Mouse (Mus musculus) heart, embryonic 13.5 days (tissue): ENCODE measurements around the gene Krtap6-2. TPM values are rescaled to one million over a fixed set of nuclear protein-coding genes. Genes with fewer than 3 reads are reported as not detected.

Experiments used
- ATAC-seq: fragments of 200-750 bp; cut with Nextera tagmentation; 2 replicates; pipeline ENCODE4 v1.8.0; 2017; ENCODE audit warnings: moderate TSS enrichment; ENCODE audit not compliant: insufficient number of reproducible peaks, low FRiP score, low TSS enrichment; ENCODE audit errors: extremely low read depth
- H3K27ac ChIP-seq: fragments of 300-500 bp; sonication (generic); replicated peaks from 2 replicates; pipeline ENCODE4 v1.5.1; 2015; ENCODE audit warnings: moderate library complexity, mild to moderate bottlenecking, inconsistent platforms
- H3K27me3 ChIP-seq: fragments of 300-500 bp; sonication (generic); replicated peaks from 2 replicates; pipeline ENCODE4 v1.6.1; 2015; ENCODE audit warnings: mild to moderate bottlenecking, inconsistent platforms
- H3K36me3 ChIP-seq: fragments of 300-500 bp; sonication (generic); 2 replicates; pipeline ENCODE4 v1.6.1; 2015; ENCODE audit warnings: mild to moderate bottlenecking, inconsistent platforms
- H3K4me1 ChIP-seq: fragments of 300-500 bp; sonication (generic); 2 replicates; pipeline ENCODE4 v1.6.1; 2015; ENCODE audit warnings: inconsistent platforms
- H3K4me2 ChIP-seq: fragments of 300-500 bp; sonication (generic); 2 replicates; pipeline ENCODE4 v1.6.1; 2015; ENCODE audit warnings: inconsistent platforms, mild to moderate bottlenecking, moderate library complexity
- H3K4me3 ChIP-seq: fragments of 300-500 bp; sonication (generic); 2 replicates; pipeline ENCODE4 v1.5.1; 2015; ENCODE audit warnings: moderate library complexity, mild to moderate bottlenecking, inconsistent platforms
- H3K9ac ChIP-seq: fragments of 300-500 bp; sonication (generic); 2 replicates; pipeline ENCODE4 v1.6.1; 2015; ENCODE audit warnings: inconsistent platforms, mild to moderate bottlenecking, moderate library complexity
- H3K9me3 ChIP-seq: fragments of 300-500 bp; sonication (generic); 2 replicates; pipeline ENCODE4 v1.6.1; 2016; ENCODE audit warnings: inconsistent platforms
- WGBS: fragments of 180-500 bp; shearing (Covaris S2); methylation state at CpG from one replicate; pipeline ENCODE4 v1.1.7; 2015; ENCODE audit warnings: mixed read lengths; 5-methylcytosine and 5-hydroxymethylcytosine counted together
- polyA plus RNA-seq: library from polyadenylated mRNA; unstranded; fragments of >200 nt; fragmentation: Nextera tagmentation; extraction: Ambion mirVana; gene quantifications from 2 replicates; pipeline ENCODE4 v1.2.1, GENCODE M21; 2015

Krtap6-2 gene
- not detected in 2 replicates for polyA plus RNA-seq

GRCm38 (mm10) chr16:89420011-89420410, at the start of gene Krtap6-2:
Gene Krtap6-2 (minus strand): TSS chr16:89420111.
- no peak within 1 kb of the TSS for H3K4me3 ChIP-seq
- no peaks in the 10 kb centered on the region for H3K36me3 ChIP-seq
- no peaks in the 10 kb centered on the region for H3K27me3 ChIP-seq
- ATAC-seq, result no peak
- H3K9ac ChIP-seq, result no peak within 1 kb of the TSS
- peaks cover 4% of the 10 kb centered on the region; the same call in 1 of the 2 replicates for H3K4me1 ChIP-seq
- 87% methylated on average over 3 of the region's 3 CpGs for WGBS
- H3K9me3 ChIP-seq, result no peaks in the 10 kb centered on the region
- H3K4me2 ChIP-seq, result no peak within 1 kb of the TSS
- no peak within 1 kb of the TSS for H3K27ac ChIP-seq

- ATAC-seq, result no peak
- no peaks in the 10 kb centered on the region for H3K9me3 ChIP-seq
Measured at GRCm38 (mm10) chr16:89461189-89461588, 41.3 kb upstream of the Krtap6-2 start.

GRCm38 (mm10) chr16:89429586-89429985, 9.7 kb upstream of the Krtap6-2 start:
- H3K27ac ChIP-seq, result no peak overlapping the region
- 60% methylated on average over 2 of the region's 2 CpGs for WGBS
- no peak overlapping the region for H3K4me3 ChIP-seq
- H3K9me3 ChIP-seq, result peaks cover 6% of the 10 kb centered on the region; the same call in 1 of the 2 replicates
- no peaks in the 10 kb centered on the region for H3K36me3 ChIP-seq
- no peaks in the 10 kb centered on the region for H3K27me3 ChIP-seq
- ATAC-seq, result no peak
- no peak overlapping the region for H3K4me2 ChIP-seq
- no peak overlapping the region for H3K9ac ChIP-seq
- H3K4me1 ChIP-seq, result peaks cover 8% of the 10 kb centered on the region; the same call in 1 of the 2 replicates

More at GRCm38 (mm10) chr16:89461189-89461588, 41.3 kb upstream of the Krtap6-2 start:
- WGBS, result 52% methylated on average over 5 of the region's 5 CpGs
- Histone ChIP-seq H3K4me3 (no peak overlapping the region), H3K27me3 (no peaks in the 10 kb centered on the region), H3K36me3 (no peaks in the 10 kb centered on the region), H3K4me1 (no peaks in the 10 kb centered on the region), H3K9ac (no peak overlapping the region), H3K27ac (no peak overlapping the region), H3K4me2 (no peak overlapping the region)

DNA sequence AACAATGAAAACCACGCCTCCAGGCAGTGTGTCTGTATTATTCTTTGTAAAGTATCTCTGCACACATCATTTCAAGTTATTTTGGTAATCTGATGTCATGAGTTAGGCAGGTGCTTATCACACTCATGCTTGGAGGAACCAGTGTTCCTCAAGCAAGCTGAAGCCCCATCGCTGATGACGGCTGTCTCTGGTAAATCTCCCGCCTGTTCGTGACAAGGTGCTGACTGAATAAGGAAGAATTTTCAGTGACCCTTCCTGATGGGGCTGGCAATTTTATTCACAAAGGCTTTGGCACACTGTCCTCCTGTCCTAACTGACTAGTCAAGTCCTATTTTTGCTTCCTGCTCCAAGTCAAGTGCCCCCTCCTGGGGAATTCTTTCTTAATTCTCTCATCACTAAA, 5.4 kb upstream of the Krtap6-2 start:
- ATAC-seq, result peak; percentile 37; the same call in 1 of the 2 replicates
- Histone ChIP-seq H3K27me3 (no peaks in the 10 kb centered on the region), H3K4me2 (no peak overlapping the region), H3K9me3 (peaks cover 6% of the 10 kb centered on the region; the same call in 1 of the 2 replicates), H3K36me3 (no peaks in the 10 kb centered on the region), H3K4me3 (no peak overlapping the region), H3K9ac (no peak overlapping the region), H3K4me1 (peaks cover 8% of the 10 kb centered on the region; the same call in 1 of the 2 replicates), H3K27ac (peak overlapping the region; percentile 60)
- 30% methylated on average over 5 of the region's 5 CpGs for WGBS

DNA sequence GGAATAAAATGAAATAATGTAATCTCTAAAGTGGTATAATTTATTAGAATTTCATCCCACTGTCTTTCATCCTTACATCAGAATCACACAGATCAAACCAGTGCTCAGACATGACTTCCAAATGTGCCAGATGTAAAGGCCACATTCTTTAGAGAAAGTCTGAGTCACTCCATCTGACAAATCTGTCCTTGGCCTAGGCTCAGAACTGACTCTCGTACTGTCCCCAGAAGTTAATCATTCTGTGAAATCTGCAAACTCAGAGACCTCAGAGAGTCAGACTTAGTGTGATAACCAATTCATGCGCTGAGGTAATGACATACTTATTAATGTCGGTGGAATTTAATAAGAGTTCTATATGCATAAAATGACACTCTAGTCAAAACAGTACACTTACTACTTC, 3.6 kb downstream of the Krtap6-2 start:
- Histone ChIP-seq H3K4me2 (no peak overlapping the region), H3K36me3 (no peaks in the 10 kb centered on the region), H3K4me3 (no peak overlapping the region), H3K9ac (no peak overlapping the region), H3K4me1 (no peaks in the 10 kb centered on the region), H3K9me3 (no peaks in the 10 kb centered on the region), H3K27ac (no peak overlapping the region), H3K27me3 (no peaks in the 10 kb centered on the region)
- no peak for ATAC-seq
- 77% methylated on average over 3 of the region's 3 CpGs for WGBS

- no peak for ATAC-seq
Measured at GRCm38 (mm10) chr16:89410345-89411068, 9.4 kb downstream of the Krtap6-2 start.

GRCm38 (mm10) chr16:89403768-89404167, 16.1 kb downstream of the Krtap6-2 start, which contains the start of gene Krtap21-1:
Gene Krtap21-1 (minus strand): TSS chr16:89403868.
- 61% methylated on average over 2 of the region's 2 CpGs for WGBS
- H3K27ac ChIP-seq, result no peak within 1 kb of the TSS

More at GRCm38 (mm10) chr16:89410345-89411068, 9.4 kb downstream of the Krtap6-2 start:
- no peaks in the 10 kb centered on the region for H3K27me3 ChIP-seq
- H3K4me3 ChIP-seq, result no peak overlapping the region
- H3K27ac ChIP-seq, result no peak overlapping the region
- H3K4me1 ChIP-seq, result no peaks in the 10 kb centered on the region
- H3K36me3 ChIP-seq, result no peaks in the 10 kb centered on the region
- H3K4me2 ChIP-seq, result no peak overlapping the region
- H3K9me3 ChIP-seq, result no peaks in the 10 kb centered on the region
- H3K9ac ChIP-seq, result no peak overlapping the region
- 68% methylated on average over 5 of the region's 5 CpGs for WGBS

GRCm38 (mm10) chr16:89372734-89373461, 47.0 kb downstream of the Krtap6-2 start:
- Histone ChIP-seq H3K4me1 (no peaks in the 10 kb centered on the region), H3K9me3 (no peaks in the 10 kb centered on the region), H3K4me2 (no peak overlapping the region), H3K27me3 (no peaks in the 10 kb centered on the region), H3K27ac (no peak overlapping the region), H3K4me3 (no peak overlapping the region), H3K36me3 (no peaks in the 10 kb centered on the region), H3K9ac (no peak overlapping the region)
- no peak for ATAC-seq
- WGBS, result 55% methylated on average over 2 of the region's 2 CpGs

More at GRCm38 (mm10) chr16:89403768-89404167, 16.1 kb downstream of the Krtap6-2 start, which contains the start of gene Krtap21-1:
- Histone ChIP-seq H3K27me3 (no peaks in the 10 kb centered on the region), H3K4me2 (no peak within 1 kb of the TSS), H3K4me1 (no peaks in the 10 kb centered on the region), H3K4me3 (no peak within 1 kb of the TSS), H3K9me3 (no peaks in the 10 kb centered on the region), H3K36me3 (no peaks in the 10 kb centered on the region), H3K9ac (no peak within 1 kb of the TSS)
- ATAC-seq, result no peak

Other genes with a start within 250 kb of the Krtap6-2 start
- not detected in 2 replicates for gene 1110057P08Rik, start 245.4 kb downstream of the Krtap6-2 start, polyA plus RNA-seq
- gene Krtap20-2, start 214.2 kb downstream of the Krtap6-2 start, polyA plus RNA-seq, result not detected in 2 replicates
- not detected in 2 replicates for gene Krtap21-1, start 16.2 kb downstream of the Krtap6-2 start, polyA plus RNA-seq
- not detected in 2 replicates for gene Krtap8-1, start 67.8 kb upstream of the Krtap6-2 start, polyA plus RNA-seq
- not detected in 2 replicates for gene Krtap7-1, start 88.2 kb upstream of the Krtap6-2 start, polyA plus RNA-seq
- gene Krtap11-1, start 151.1 kb upstream of the Krtap6-2 start, polyA plus RNA-seq, result not detected in 2 replicates